Mouse (Mus musculus) embryonic facial prominence, embryonic 15.5 days (tissue): ENCODE results near the gene Aldh3a1. TPM values are rescaled to one million over a fixed set of nuclear protein-coding genes. Genes with fewer than 3 reads are reported as not detected.
A peak's percentile ranks its signal among the peaks of the same experiment; 100 is the strongest.

Source experiments
- ATAC-seq: fragments of 200-750 bp; cut with Nextera tagmentation; 2 replicates; pipeline ENCODE4 v1.8.0; 2017; ENCODE audit warnings: low read depth, moderate TSS enrichment; ENCODE audit not compliant: insufficient number of reproducible peaks, low FRiP score, low TSS enrichment
- H3K27ac ChIP-seq: fragments of 300-500 bp; sonication (generic); replicated peaks from 2 replicates; pipeline ENCODE4 v1.5.1; 2015; ENCODE audit warnings: mild to moderate bottlenecking, inconsistent platforms
- H3K27me3 ChIP-seq: fragments of 300-500 bp; sonication (generic); 2 replicates; pipeline ENCODE4 v1.6.1; 2015; ENCODE audit warnings: inconsistent platforms
- H3K36me3 ChIP-seq: fragments of 300-500 bp; sonication (generic); 2 replicates; pipeline ENCODE4 v1.6.1; 2015; ENCODE audit warnings: mild to moderate bottlenecking, inconsistent platforms
- H3K4me1 ChIP-seq: fragments of 300-500 bp; sonication (generic); 2 replicates; pipeline ENCODE4 v1.6.1; 2015; ENCODE audit warnings: inconsistent platforms
- H3K4me2 ChIP-seq: fragments of 300-500 bp; sonication (generic); replicated peaks from 2 replicates; pipeline ENCODE4 v1.6.1; 2015; ENCODE audit warnings: mild to moderate bottlenecking, inconsistent platforms
- H3K4me3 ChIP-seq: fragments of 300-500 bp; sonication (generic); replicated peaks from 2 replicates; pipeline ENCODE4 v1.5.1; 2015; ENCODE audit warnings: mild to moderate bottlenecking, inconsistent platforms
- H3K9ac ChIP-seq: fragments of 300-500 bp; sonication (generic); 2 replicates; pipeline ENCODE4 v1.6.1; 2015; ENCODE audit warnings: inconsistent platforms
- H3K9me3 ChIP-seq: fragments of 300-500 bp; sonication (generic); replicated peaks from 2 replicates; pipeline ENCODE4 v1.6.1; 2016; ENCODE audit warnings: inconsistent platforms
- WGBS: fragments of 180-500 bp; shearing (Covaris S2); methylation state at CpG from one replicate; pipeline ENCODE4 v1.1.7; 2015; 5-methylcytosine and 5-hydroxymethylcytosine counted together
- polyA plus RNA-seq: library from polyadenylated mRNA; unstranded; fragments of >200 nt; fragmentation: Nextera tagmentation; extraction: Ambion mirVana; gene quantifications from 2 replicates; pipeline ENCODE4 v1.2.1, GENCODE M21; 2015

The Aldh3a1 gene
- polyA plus RNA-seq, 1 experiment from 2014 or later = 5.4 TPM

DNA sequence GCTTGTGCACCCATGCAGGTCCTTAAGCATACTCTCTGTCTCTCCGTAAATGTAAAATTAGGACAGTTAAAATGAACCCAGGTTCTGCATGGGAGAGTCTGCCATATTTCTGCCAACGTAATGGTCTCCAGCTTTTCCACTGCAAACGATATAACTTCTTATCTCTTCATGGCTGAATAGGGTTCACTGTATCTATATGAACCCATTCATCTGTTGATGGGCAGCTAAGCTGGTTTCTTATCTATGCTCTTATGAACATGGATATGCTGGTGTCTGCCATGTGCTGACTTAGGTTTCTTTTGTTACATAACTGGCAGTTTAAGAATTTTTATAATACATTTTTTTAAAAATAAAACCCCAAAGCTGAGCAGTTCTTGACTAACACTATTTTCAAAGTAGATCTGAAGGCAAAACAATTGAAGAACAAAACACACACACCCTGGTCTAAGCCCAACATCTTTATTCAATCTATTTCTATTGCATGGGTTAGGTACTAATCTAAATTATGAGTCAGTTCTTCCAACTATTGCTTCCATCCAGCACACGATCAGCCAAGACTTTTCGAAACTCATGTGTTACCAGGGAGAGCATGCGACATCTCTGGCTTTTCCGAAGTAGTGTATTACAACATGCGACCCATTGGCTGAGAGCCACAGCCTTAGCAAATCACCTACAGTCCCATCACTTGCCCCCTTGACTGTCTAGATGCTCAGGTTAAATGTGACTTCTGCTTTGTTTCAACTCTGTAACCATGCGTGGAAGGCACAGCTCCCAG is 15.8 kb downstream of the Aldh3a1 start:
- no peak overlapping the region for H3K4me2 ChIP-seq
- no peaks in the 10 kb centered on the region for H3K36me3 ChIP-seq
- no peaks in the 10 kb centered on the region for H3K9me3 ChIP-seq
- H3K27ac ChIP-seq = no peak overlapping the region
- H3K4me3 ChIP-seq = no peak overlapping the region
- peaks cover 10% of the 10 kb centered on the region for H3K4me1 ChIP-seq
- H3K27me3 ChIP-seq = no peaks in the 10 kb centered on the region
- H3K9ac ChIP-seq = no peak overlapping the region
- WGBS = 75% methylated on average over 9 of the region's 9 CpGs
- no peak for ATAC-seq

DNA sequence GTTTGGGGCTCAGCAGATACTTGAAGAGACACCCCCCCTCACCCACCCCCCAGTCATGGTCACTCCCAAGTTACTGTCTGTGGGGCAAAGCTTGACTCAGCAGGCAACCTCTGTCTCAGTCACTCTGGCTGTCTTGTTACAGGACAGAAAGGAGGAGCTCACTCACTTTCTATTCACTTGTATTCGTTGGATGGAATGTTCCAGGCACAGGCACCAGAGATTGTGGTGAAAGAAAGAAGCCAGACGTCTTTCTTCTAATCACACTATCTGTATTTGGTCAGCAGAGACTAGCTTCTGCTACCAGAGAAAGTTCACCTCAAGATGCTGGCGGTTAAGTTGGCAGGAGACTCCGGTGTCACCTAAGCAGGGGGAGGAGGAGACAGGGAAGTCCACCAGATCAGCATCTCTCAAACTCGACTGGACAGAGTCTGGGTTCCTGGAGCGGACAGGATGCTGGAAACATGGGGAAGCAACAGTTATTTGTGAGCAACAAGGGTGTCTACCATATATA is 17.0 kb downstream of the Aldh3a1 start:
- no peaks in the 10 kb centered on the region for H3K27me3 ChIP-seq
- no peaks in the 10 kb centered on the region for H3K36me3 ChIP-seq
- 79% methylated on average over 6 of the region's 6 CpGs for WGBS
- no peak overlapping the region for H3K4me2 ChIP-seq
- H3K9ac ChIP-seq = no peak overlapping the region
- H3K4me1 ChIP-seq = peaks cover 10% of the 10 kb centered on the region
- no peaks in the 10 kb centered on the region for H3K9me3 ChIP-seq
- no peak overlapping the region for H3K27ac ChIP-seq
- ATAC-seq = no peak
- H3K4me3 ChIP-seq = no peak overlapping the region

DNA sequence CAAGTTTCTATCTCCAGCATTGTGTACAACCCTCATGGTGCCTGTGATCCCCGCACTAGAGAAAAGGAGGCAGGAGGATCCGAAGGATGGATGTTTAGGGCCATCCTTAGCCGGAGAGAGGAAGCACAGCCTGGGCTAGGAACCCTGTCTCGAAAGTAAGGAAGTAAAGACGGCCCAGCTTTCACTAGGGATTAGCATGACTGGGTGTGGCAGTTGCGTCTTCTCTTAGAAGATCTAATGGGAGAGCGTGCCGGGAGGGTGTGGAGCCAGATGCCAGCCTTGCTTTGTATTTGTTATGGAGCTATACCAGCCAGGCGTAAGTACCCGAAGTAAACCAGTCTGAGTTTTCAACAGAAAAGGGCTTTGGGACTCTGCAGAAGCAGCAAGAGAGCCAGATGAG is 17.6 kb downstream of the Aldh3a1 start:
- Histone ChIP-seq H3K4me2 (no peak overlapping the region), H3K9ac (no peak overlapping the region), H3K4me1 (peaks cover 10% of the 10 kb centered on the region), H3K27ac (0 out of 2 replicates have a peak overlapping the region, but pooled peaks have one; percentile 29), H3K27me3 (no peaks in the 10 kb centered on the region), H3K4me3 (no peak overlapping the region), H3K9me3 (no peaks in the 10 kb centered on the region), H3K36me3 (no peaks in the 10 kb centered on the region)
- WGBS = 77% methylated on average over 10 of the region's 10 CpGs
- no peak for ATAC-seq

DNA sequence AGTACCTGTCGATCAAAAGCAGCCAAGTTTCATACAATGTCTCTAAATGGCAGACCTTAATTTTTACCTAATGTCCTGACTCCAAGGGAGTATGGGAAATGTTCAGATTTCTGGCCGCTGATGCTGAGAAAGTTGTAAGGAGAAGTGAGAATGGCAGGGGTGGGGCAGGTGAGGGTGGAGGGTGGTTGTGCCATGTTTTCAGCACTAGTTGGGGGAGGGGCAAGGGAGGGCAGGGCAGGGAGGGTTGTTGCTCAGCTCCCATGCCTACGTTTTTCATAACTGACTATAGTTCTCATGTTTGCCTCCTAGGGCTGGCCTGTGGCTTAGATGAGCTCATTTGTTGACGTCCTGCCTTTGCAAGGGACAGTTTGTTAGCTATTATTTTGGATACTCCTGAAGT is 18.2 kb downstream of the Aldh3a1 start:
- ATAC-seq = no peak
- no peak overlapping the region for H3K9ac ChIP-seq
- no peak overlapping the region for H3K4me3 ChIP-seq
- H3K36me3 ChIP-seq = no peaks in the 10 kb centered on the region
- H3K27ac ChIP-seq = peak overlapping the region; percentile 69
- H3K9me3 ChIP-seq = no peaks in the 10 kb centered on the region
- H3K4me1 ChIP-seq = peaks cover 10% of the 10 kb centered on the region
- WGBS = 56% methylated on average over 4 of the region's 4 CpGs
- H3K27me3 ChIP-seq = no peaks in the 10 kb centered on the region
- no peak overlapping the region for H3K4me2 ChIP-seq

DNA sequence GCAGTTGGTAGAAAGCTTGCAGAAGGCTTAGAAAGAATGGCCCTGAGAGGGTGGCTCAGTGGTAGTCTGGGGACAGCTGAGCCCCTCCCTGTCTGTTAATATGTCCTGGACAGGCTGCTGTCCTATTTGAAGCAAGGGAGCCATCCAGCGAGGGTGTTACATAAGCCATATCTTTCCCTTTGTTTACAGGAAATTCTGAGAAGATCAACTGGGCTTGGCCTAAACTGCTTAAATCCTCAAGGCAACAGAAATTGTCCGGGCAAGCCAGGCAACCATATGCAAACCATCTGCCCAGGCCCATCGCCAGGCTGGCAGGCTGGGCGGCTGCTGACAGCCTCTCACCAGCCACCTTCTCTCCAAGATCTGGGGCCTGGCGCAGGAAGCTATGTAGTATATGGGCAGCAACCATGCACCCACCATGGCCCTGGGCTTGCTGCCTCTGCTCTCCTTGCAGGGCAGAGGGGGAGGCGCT is 18.6 kb downstream of the Aldh3a1 start:
- no peak overlapping the region for H3K4me2 ChIP-seq
- H3K9me3 ChIP-seq = no peaks in the 10 kb centered on the region
- peak; percentile 39; the same call in 1 of the 2 replicates for ATAC-seq
- WGBS = 54% methylated on average over 6 of the region's 6 CpGs
- no peaks in the 10 kb centered on the region for H3K36me3 ChIP-seq
- peak overlapping the region; percentile 69 for H3K27ac ChIP-seq
- H3K27me3 ChIP-seq = no peaks in the 10 kb centered on the region
- H3K4me1 ChIP-seq = peaks cover 11% of the 10 kb centered on the region
- no peak overlapping the region for H3K9ac ChIP-seq
- no peak overlapping the region for H3K4me3 ChIP-seq

DNA sequence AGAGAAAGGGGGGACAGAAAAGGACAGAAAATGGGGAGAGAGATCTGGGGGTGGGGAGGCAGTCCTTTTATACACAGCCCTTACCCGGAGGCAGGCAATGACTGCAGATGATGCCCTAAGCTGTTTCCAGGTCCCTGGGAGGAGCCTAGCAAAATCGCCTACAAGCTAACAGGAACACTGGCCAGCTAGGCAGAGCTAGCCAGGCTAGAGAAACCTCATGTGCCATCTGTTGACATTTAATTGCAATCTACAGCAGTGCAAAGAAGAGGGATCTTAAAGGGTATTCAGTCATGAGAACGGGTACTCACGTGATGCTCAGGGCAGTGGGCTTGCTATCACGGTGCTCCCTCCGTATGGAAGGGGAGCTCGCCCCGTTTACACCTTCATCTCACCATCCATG is 20.5 kb downstream of the Aldh3a1 start:
- no peak overlapping the region for H3K9ac ChIP-seq
- peaks cover 21% of the 10 kb centered on the region for H3K4me1 ChIP-seq
- no peaks in the 10 kb centered on the region for H3K27me3 ChIP-seq
- H3K4me2 ChIP-seq = no peak overlapping the region
- no peak overlapping the region for H3K27ac ChIP-seq
- no peaks in the 10 kb centered on the region for H3K9me3 ChIP-seq
- H3K36me3 ChIP-seq = no peaks in the 10 kb centered on the region
- ATAC-seq = no peak
- 82% methylated on average over 8 of the region's 8 CpGs for WGBS
- H3K4me3 ChIP-seq = no peak overlapping the region

DNA sequence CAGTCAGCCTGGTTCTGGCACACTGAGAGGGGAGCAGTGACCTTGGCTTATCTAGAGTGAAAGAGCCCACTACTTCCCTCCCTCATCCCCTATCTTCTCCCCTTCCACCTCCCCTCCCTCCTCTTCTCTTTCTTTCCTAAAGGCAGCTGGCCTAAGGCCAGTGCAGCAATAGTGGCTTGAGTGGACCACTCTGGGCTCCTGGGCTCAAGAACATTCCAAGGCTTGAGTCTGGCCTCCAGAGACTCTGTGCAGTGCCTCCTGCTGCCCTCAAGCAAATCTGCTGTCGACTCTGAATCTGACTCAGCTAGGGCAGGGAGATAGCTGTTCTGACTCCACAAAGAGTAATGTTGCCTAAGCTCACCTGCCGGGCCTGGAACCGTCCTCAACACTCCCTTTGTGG is 21.1 kb downstream of the Aldh3a1 start:
- 65% methylated on average over 3 of the region's 3 CpGs for WGBS
- ATAC-seq = no peak
- no peaks in the 10 kb centered on the region for H3K36me3 ChIP-seq

DNA sequence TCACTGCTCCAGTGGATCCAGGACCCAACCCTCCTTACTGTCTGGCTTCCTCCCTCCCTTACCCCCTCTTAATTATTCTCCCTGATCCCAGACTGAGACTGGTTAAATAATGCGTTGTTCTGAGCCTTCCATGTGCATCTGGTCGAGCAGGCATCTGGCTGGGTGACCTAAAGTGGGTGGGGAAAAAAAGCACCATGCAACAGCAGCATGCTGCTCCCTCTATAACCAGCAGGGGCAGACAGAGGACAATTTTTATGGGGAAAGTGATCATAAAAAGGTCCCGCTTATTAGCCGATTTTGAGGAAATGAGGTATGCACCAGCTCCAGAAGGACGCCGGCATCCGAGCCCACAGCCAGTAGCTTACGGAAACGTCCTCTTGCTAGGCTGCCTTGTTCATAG is 24.0 kb downstream of the Aldh3a1 start:
- Histone ChIP-seq H3K9me3 (no peaks in the 10 kb centered on the region), H3K4me1 (peaks cover 13% of the 10 kb centered on the region), H3K27me3 (no peaks in the 10 kb centered on the region), H3K4me2 (peak overlapping the region; percentile 32), H3K9ac (no peak overlapping the region), H3K36me3 (no peaks in the 10 kb centered on the region), H3K4me3 (no peak overlapping the region), H3K27ac (no peak overlapping the region)
- ATAC-seq = peak; percentile 72; the same call in 1 of the 2 replicates
- 6% methylated on average over 9 of the region's 9 CpGs for WGBS

More for the DNA sequence above, 21.1 kb downstream of the Aldh3a1 start:
- no peaks in the 10 kb centered on the region for H3K27me3 ChIP-seq
- no peak overlapping the region for H3K9ac ChIP-seq
- H3K4me2 ChIP-seq = no peak overlapping the region
- H3K4me1 ChIP-seq = peaks cover 21% of the 10 kb centered on the region
- H3K4me3 ChIP-seq = no peak overlapping the region
- H3K9me3 ChIP-seq = no peaks in the 10 kb centered on the region
- no peak overlapping the region for H3K27ac ChIP-seq

DNA sequence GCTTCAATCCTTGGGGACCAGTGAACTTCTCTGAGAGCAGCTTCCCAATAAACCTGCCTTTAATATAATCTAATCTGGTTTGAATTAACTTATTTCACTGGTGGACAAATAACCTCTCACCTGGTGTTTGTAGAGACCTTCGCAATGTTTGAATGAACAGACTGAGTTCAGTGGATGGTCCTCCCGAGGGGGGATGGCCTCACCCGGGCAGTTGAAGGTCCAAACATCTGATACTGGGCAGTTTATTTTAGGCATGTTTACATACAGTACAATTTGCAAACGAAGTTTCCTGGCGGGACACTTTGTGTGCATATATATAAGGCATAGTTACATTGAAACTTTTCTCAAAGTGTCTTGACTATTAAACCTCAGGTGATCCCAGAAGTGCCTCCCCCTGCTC is 26.8 kb downstream of the Aldh3a1 start:
- H3K9ac ChIP-seq = no peak overlapping the region
- H3K4me3 ChIP-seq = no peak overlapping the region
- H3K4me2 ChIP-seq = no peak overlapping the region
- 39% methylated on average over 5 of the region's 5 CpGs for WGBS
- ATAC-seq = no peak
- H3K4me1 ChIP-seq = peaks cover 11% of the 10 kb centered on the region
- no peaks in the 10 kb centered on the region for H3K27me3 ChIP-seq
- no peak overlapping the region for H3K27ac ChIP-seq
- H3K36me3 ChIP-seq = no peaks in the 10 kb centered on the region
- H3K9me3 ChIP-seq = no peaks in the 10 kb centered on the region

DNA sequence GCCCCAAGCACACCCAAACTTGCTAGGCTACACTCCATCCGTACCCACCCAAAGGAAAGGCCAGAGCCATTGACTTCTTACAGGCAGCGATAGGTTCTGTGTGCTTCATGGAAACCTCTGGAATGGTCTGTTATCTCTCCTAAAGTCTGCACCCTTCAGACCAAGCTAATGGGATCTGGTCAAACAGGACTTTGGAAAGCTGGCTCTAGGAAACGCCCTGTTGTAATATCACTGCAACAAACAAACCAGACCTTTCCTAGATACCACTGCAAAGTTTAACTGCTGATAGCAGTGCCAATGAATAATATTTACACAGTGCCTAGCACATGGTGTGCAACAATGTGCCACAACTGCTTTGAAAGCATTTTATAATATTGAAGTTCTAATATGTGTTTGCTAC is 28.7 kb downstream of the Aldh3a1 start:
- no peaks in the 10 kb centered on the region for H3K27me3 ChIP-seq
- no peaks in the 10 kb centered on the region for H3K36me3 ChIP-seq
- no peak for ATAC-seq
- H3K9ac ChIP-seq = no peak overlapping the region
- H3K4me2 ChIP-seq = no peak overlapping the region
- H3K4me1 ChIP-seq = peaks cover 9% of the 10 kb centered on the region
- WGBS = 86% methylated on average over 3 of the region's 3 CpGs
- no peak overlapping the region for H3K27ac ChIP-seq
- H3K9me3 ChIP-seq = no peaks in the 10 kb centered on the region
- no peak overlapping the region for H3K4me3 ChIP-seq

DNA sequence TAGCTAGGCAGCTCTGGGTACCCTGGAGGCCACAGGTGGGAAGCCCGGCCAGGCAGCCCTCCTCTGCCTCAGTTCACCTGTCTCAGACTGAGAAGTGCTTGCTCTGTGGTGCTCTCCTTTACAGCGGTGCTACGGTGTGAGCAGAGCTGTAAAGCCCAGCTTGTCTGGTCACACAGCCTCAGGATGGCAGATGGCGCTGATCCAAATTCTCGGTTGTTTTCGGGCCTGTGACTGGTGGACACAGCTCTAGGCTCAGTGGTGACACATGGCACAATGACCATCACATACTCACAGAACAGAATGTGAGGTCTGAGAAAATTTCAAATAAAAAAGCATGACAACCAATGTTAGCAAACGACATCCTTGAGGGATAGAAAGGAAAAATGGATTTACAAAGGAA is 37.1 kb downstream of the Aldh3a1 start:
- ATAC-seq = no peak

DNA sequence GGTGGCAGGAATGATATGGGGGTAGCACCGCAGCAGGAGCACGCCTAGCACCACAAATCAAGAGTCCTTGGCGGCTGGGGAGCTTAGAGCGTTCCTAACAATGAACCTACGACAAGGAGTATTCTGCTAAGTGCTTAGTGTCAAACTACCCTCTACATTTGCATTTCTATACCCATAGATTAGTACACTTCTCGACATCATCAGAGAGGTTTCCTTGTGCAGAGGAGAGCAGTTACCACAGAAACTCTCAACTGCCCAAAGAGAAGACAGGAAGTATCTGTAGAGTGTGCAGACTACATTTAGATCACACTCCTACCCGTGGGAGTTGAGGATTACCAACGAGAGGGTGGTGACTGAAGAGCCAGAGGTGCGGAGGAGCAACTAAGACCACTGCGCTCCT is 44.4 kb downstream of the Aldh3a1 start:
- Histone ChIP-seq H3K9ac (no peak overlapping the region), H3K4me1 (no peaks in the 10 kb centered on the region), H3K4me2 (no peak overlapping the region), H3K36me3 (peaks cover 71% of the 10 kb centered on the region), H3K27me3 (no peaks in the 10 kb centered on the region), H3K27ac (no peak overlapping the region), H3K9me3 (no peaks in the 10 kb centered on the region), H3K4me3 (no peak overlapping the region)
- 79% methylated on average over 10 of the region's 10 CpGs for WGBS
- ATAC-seq = no peak

More for the DNA sequence above, 37.1 kb downstream of the Aldh3a1 start:
- Histone ChIP-seq H3K4me3 (no peak overlapping the region), H3K9me3 (no peaks in the 10 kb centered on the region), H3K4me2 (no peak overlapping the region), H3K36me3 (peaks cover 25% of the 10 kb centered on the region), H3K27ac (no peak overlapping the region), H3K9ac (no peak overlapping the region), H3K4me1 (no peaks in the 10 kb centered on the region), H3K27me3 (no peaks in the 10 kb centered on the region)
- whole genome bisulfite sequencing = 85% methylated on average over 7 of the region's 7 CpGs
